Mouse (Mus musculus): ENCODE data around the gene Pde10a. TPM values are rescaled to one million over a fixed set of nuclear protein-coding genes. Genes with fewer than 3 reads are reported as not detected.

Pde10a gene
- polyA plus RNA-seq, 1 experiment from 2014 or later = 4.4 TPM

- ATAC-seq (ENCODE audit: insufficient number of reproducible peaks, insufficient read depth, low FRiP score, low TSS enrichment, low read depth) = no peak
- Histone ChIP-seq H3K9me3 (no peaks in the 10 kb centered on the region), H3K9ac (replicated peaks) (peak overlapping the region; percentile 74), H3K27me3 (peaks cover 83% of the 10 kb centered on the region), H3K4me2 (peak overlapping the region; percentile 98), H3K36me3 (no peaks in the 10 kb centered on the region), H3K27ac (no peak overlapping the region), H3K4me1 (replicated peaks) (peaks cover 28% of the 10 kb centered on the region), H3K4me3 (replicated peaks) (peak overlapping the region; percentile 76)
- 0% methylated on average over 28 of the region's 31 CpGs for WGBS
Observed at GRCm38 (mm10) chr17:8801855-8802104, 276.6 kb downstream of the Pde10a start.

DNA sequence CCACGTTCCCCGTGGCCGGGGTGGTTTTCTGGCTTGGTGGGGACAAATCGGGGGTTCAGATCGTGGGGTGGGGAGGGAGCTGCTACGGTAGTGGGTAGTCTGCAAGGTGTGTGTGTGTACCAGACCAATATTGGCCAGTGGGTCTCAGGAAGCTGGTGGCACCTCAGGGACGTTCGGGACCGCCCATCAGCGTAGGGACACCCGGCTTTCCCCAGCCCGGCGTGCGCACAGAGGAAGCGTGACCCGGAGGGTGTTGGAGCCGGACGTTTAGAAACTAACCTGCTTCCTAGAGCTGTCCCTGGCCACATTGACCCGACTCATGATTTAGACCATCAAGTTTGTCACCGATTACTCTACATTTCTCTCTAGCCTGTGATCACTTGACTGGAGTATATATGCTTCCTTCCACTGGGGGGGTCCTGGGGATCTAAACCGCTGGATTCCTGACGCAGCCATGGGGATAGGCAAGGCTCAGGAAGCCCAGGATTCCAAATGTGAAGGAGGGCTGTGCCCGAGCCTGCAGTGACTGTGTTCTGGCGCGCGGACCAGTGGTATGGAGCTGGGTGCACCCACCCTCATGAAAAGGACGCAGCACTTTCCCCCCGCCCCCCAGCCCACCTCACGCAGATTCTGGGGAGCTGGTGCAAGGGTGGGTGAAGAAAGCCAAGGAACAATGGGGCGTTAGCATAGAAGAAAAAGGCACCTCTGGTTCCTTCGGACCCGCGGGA, 277.2 kb downstream of the Pde10a start:
- peaks cover 88% of the 10 kb centered on the region for H3K27me3 ChIP-seq
- no peak overlapping the region for H3K27ac ChIP-seq
- H3K9me3 ChIP-seq = no peaks in the 10 kb centered on the region
- WGBS = under 1% methylated on average over 33 of the region's 33 CpGs
- ATAC-seq (ENCODE audit: insufficient number of reproducible peaks, insufficient read depth, low FRiP score, low TSS enrichment, low read depth) = no peak
- peak overlapping the region; percentile 76 for H3K4me3 ChIP-seq (replicated peaks)
- peak overlapping the region; percentile 74 for H3K9ac ChIP-seq (replicated peaks)
- H3K4me2 ChIP-seq = peak overlapping the region; percentile 98
- H3K4me1 ChIP-seq (replicated peaks) = peaks cover 28% of the 10 kb centered on the region
- no peaks in the 10 kb centered on the region for H3K36me3 ChIP-seq

- peaks cover 28% of the 10 kb centered on the region for H3K4me1 ChIP-seq (replicated peaks)
- H3K4me2 ChIP-seq = peak overlapping the region; percentile 98
- peaks cover 83% of the 10 kb centered on the region for H3K27me3 ChIP-seq
- no peak overlapping the region for H3K27ac ChIP-seq
- 6% methylated on average over 27 of the region's 27 CpGs for WGBS
- no peak for ATAC-seq (ENCODE audit: insufficient number of reproducible peaks, insufficient read depth, low FRiP score, low TSS enrichment, low read depth)
- peak overlapping the region; percentile 76 for H3K4me3 ChIP-seq (replicated peaks)
- no peaks in the 10 kb centered on the region for H3K9me3 ChIP-seq
- no peaks in the 10 kb centered on the region for H3K36me3 ChIP-seq
- H3K9ac ChIP-seq (replicated peaks) = peak overlapping the region; percentile 74
Observed at GRCm38 (mm10) chr17:8802889-8803799, 278.0 kb downstream of the Pde10a start.

- H3K4me2 ChIP-seq = no peak overlapping the region
- ATAC-seq (ENCODE audit: insufficient number of reproducible peaks, insufficient read depth, low FRiP score, low TSS enrichment, low read depth) = peak; percentile 41; the same call in 1 of the 2 replicates
- H3K27me3 ChIP-seq = peaks cover 56% of the 10 kb centered on the region
- H3K9me3 ChIP-seq = no peaks in the 10 kb centered on the region
- WGBS = 40% methylated on average over 3 of the region's 3 CpGs
- H3K27ac ChIP-seq = no peak overlapping the region
- peaks cover 14% of the 10 kb centered on the region for H3K4me1 ChIP-seq (replicated peaks)
- no peak overlapping the region for H3K4me3 ChIP-seq (replicated peaks)
- no peaks in the 10 kb centered on the region for H3K36me3 ChIP-seq
- no peak overlapping the region for H3K9ac ChIP-seq (replicated peaks)
Observed at GRCm38 (mm10) chr17:8807345-8807744, 282.2 kb downstream of the Pde10a start.

DNA sequence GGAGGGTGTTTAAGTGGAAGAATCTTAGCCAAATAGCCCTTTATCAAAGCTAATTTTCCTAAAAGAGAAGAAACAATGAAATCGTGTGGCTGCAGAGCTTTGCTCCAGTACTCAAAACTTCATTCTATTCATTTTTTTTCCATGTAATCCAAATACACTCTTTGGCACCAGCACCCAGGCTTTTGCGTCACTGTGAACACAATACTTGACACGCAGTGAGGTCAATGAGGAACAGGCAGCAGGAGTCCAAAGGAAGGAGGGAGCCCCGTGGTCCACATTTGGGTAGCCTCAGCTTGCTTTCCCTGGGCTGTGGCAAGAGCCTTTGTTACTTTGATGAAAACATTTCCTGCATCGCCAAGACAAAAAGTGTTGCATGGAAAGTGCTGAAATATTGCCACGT, 284.6 kb downstream of the Pde10a start:
- 76% methylated on average over 6 of the region's 6 CpGs for WGBS

DNA sequence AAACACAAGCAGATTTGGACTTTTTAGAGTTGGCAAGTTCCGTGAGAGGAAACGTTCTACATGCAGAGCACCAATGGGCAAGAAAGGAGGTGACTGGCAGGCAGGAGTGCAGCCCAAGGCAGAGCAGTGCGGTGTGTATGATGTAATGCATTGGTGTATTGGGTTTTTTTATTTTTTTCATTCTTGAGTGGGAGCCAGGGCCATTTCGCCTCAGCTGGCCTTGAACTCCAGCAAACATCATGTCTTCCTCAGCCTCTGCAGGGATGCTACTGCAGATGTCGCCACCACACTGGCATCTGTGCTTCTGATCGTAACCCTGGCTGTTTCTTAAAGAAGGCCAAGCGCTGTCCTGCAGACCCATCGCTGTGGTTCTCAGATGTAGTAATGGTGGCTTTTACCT, 285.0 kb downstream of the Pde10a start:
- WGBS = 86% methylated on average over 8 of the region's 8 CpGs
- Histone ChIP-seq H3K4me1 (replicated peaks) (no peaks in the 10 kb centered on the region), H3K4me2 (no peak overlapping the region), H3K9ac (replicated peaks) (no peak overlapping the region), H3K9me3 (no peaks in the 10 kb centered on the region), H3K27ac (no peak overlapping the region), H3K27me3 (peaks cover 31% of the 10 kb centered on the region), H3K36me3 (no peaks in the 10 kb centered on the region), H3K4me3 (replicated peaks) (no peak overlapping the region)
- ATAC-seq (ENCODE audit: insufficient number of reproducible peaks, insufficient read depth, low FRiP score, low TSS enrichment, low read depth) = no peak

More for the DNA sequence above, 284.6 kb downstream of the Pde10a start:
- Histone ChIP-seq H3K27me3 (peaks cover 36% of the 10 kb centered on the region), H3K4me1 (replicated peaks) (no peaks in the 10 kb centered on the region), H3K27ac (no peak overlapping the region), H3K36me3 (no peaks in the 10 kb centered on the region), H3K9ac (replicated peaks) (no peak overlapping the region), H3K9me3 (no peaks in the 10 kb centered on the region), H3K4me3 (replicated peaks) (no peak overlapping the region), H3K4me2 (no peak overlapping the region)
- ATAC-seq (ENCODE audit: insufficient number of reproducible peaks, insufficient read depth, low FRiP score, low TSS enrichment, low read depth) = no peak

DNA sequence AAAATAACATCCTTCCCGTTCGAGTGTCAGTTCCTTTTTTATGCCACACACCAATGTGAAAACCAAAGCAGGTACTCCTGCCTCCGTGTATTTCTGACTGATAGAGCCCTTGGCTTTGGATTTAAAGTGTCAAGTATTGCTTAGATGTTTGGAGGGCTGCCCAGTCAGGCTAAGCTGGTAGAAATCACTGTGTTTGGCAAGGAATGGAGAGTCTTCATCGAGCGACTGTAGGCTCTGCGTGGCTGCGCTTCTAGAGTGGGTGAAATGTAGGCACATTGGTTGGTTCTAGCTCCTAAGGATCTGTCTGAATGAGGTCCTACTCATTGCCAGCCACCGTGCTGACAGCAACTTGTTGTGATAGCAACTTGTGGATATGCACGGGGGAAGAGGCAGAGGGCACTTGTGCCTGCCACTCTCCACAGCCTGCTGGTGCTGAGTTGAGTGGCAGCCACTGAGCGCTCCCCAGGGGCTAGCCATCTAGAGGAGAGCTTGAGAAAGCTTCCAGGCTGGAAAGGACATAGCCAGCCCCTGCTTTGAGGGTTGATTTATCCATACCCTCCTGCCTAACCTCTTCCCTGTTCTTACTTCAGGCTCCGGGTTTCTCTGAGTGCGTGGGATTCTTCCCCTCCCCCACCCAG, 287.2 kb downstream of the Pde10a start:
- Histone ChIP-seq H3K27me3 (peaks cover 16% of the 10 kb centered on the region), H3K9ac (replicated peaks) (no peak overlapping the region), H3K9me3 (no peaks in the 10 kb centered on the region), H3K4me3 (replicated peaks) (no peak overlapping the region), H3K27ac (no peak overlapping the region), H3K36me3 (no peaks in the 10 kb centered on the region), H3K4me1 (replicated peaks) (no peaks in the 10 kb centered on the region), H3K4me2 (no peak overlapping the region)
- WGBS = 58% methylated on average over 12 of the region's 12 CpGs
- ATAC-seq (ENCODE audit: insufficient number of reproducible peaks, insufficient read depth, low FRiP score, low TSS enrichment, low read depth) = no peak

DNA sequence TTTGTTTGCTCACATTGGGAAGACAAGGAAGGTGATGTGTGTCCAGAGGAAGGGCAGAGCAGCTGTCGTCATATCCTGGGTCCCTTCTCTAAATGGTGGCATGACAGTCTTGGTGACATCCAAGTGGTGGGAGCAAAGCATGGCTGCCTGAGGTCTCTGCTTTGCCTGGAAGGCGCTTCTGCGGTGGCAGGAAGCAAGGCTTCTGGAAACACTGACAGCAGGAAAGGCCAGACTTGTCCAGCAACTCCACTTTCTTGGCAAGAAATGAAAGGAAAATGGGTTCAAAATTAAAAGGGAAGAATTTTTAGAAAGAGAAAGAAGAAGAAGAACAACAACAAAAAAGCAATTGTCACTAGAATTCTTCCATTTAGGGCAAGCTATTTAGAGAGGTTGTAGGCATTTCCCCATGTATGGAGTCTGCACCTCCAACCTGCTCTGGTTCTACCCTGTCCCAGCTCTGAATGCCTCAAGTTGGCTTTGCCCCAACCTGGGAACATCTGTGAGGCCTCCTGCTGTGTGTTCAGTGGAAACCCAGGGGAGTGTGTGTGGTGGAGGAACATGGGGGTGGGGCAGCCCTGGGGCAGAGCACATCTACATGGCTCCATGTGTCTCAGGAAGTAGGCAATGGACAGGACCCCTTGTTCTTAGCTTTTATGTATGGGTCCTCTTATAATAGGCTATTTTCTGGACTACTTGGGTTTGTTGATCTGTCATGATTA, 288.8 kb downstream of the Pde10a start:
- H3K9me3 ChIP-seq = no peaks in the 10 kb centered on the region
- H3K4me3 ChIP-seq (replicated peaks) = no peak overlapping the region
- no peaks in the 10 kb centered on the region for H3K36me3 ChIP-seq
- H3K4me2 ChIP-seq = no peak overlapping the region
- WGBS = 89% methylated on average over 3 of the region's 3 CpGs
- H3K9ac ChIP-seq (replicated peaks) = no peak overlapping the region
- ATAC-seq (ENCODE audit: insufficient number of reproducible peaks, insufficient read depth, low FRiP score, low TSS enrichment, low read depth) = no peak
- no peak overlapping the region for H3K27ac ChIP-seq
- no peaks in the 10 kb centered on the region for H3K4me1 ChIP-seq (replicated peaks)
- peaks cover 12% of the 10 kb centered on the region for H3K27me3 ChIP-seq

DNA sequence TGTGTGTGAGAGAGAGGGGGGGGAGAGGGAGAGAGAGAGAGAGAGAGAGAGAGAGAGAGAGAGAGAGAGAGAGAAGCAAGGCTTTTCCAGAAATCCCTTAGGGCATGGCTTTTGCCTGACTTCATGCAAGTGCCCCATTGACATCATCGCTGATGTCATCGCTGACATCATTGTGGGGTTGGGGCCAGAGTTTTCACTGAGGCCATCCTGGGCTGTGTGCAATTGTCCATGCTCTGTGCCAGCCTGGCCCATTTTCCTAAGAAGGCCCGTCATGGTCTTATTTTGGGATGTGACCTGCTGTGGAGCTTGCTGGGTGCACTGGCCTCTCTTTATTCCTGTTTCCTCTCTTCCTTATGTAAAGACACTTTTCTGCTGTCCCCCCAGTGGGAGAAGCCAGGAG, 290.2 kb downstream of the Pde10a start:
- 85% methylated on average over 3 of the region's 3 CpGs for WGBS
- no peaks in the 10 kb centered on the region for H3K4me1 ChIP-seq (replicated peaks)
- ATAC-seq (ENCODE audit: insufficient number of reproducible peaks, insufficient read depth, low FRiP score, low TSS enrichment, low read depth) = no peak
- H3K9ac ChIP-seq (replicated peaks) = no peak overlapping the region
- H3K27me3 ChIP-seq = 0 out of 2 replicates have a peak, but pooled peaks cover 7% of the 10 kb centered on the region
- no peaks in the 10 kb centered on the region for H3K36me3 ChIP-seq
- no peaks in the 10 kb centered on the region for H3K9me3 ChIP-seq
- no peak overlapping the region for H3K27ac ChIP-seq
- H3K4me3 ChIP-seq (replicated peaks) = no peak overlapping the region
- no peak overlapping the region for H3K4me2 ChIP-seq

GRCm38 (mm10) chr17:8815864-8816263, 290.7 kb downstream of the Pde10a start:
- H3K4me2 ChIP-seq = no peak overlapping the region

GRCm38 (mm10) chr17:8818675-8819074, 293.5 kb downstream of the Pde10a start:
- ATAC-seq (ENCODE audit: insufficient number of reproducible peaks, insufficient read depth, low FRiP score, low TSS enrichment, low read depth) = no peak
- H3K9ac ChIP-seq (replicated peaks) = no peak overlapping the region
- H3K27ac ChIP-seq = no peak overlapping the region

More at GRCm38 (mm10) chr17:8815864-8816263, 290.7 kb downstream of the Pde10a start:
- Histone ChIP-seq H3K4me1 (replicated peaks) (no peaks in the 10 kb centered on the region), H3K36me3 (no peaks in the 10 kb centered on the region), H3K9me3 (no peaks in the 10 kb centered on the region), H3K9ac (replicated peaks) (no peak overlapping the region), H3K27me3 (0 out of 2 replicates have a peak, but pooled peaks cover 7% of the 10 kb centered on the region), H3K4me3 (replicated peaks) (no peak overlapping the region), H3K27ac (no peak overlapping the region)
- WGBS = 76% methylated on average over 5 of the region's 5 CpGs
- ATAC-seq (ENCODE audit: insufficient number of reproducible peaks, insufficient read depth, low FRiP score, low TSS enrichment, low read depth) = no peak

More at GRCm38 (mm10) chr17:8818675-8819074, 293.5 kb downstream of the Pde10a start:
- no peaks in the 10 kb centered on the region for H3K27me3 ChIP-seq
- H3K4me3 ChIP-seq (replicated peaks) = no peak overlapping the region
- H3K9me3 ChIP-seq = no peaks in the 10 kb centered on the region
- no peak overlapping the region for H3K4me2 ChIP-seq
- no peaks in the 10 kb centered on the region for H3K36me3 ChIP-seq
- WGBS = 83% methylated on average over 13 of the region's 13 CpGs
- no peaks in the 10 kb centered on the region for H3K4me1 ChIP-seq (replicated peaks)

Data from limb, embryonic 12.5 days (tissue).